Mouse (Mus musculus) spleen, adult 2 months (tissue): Measurements from ENCODE around the gene Zcwpw1. TPM values are rescaled to one million over a fixed set of nuclear protein-coding genes. Genes with fewer than 3 reads are reported as not detected.
"Not testable (repeated sequence)": the region's sequence is repeated elsewhere in the genome, so short reads cannot be mapped to it uniquely, and the experiment has no call there.

Experiments
- DNase-seq, 2 experiments: peaks; one replicate each; pipeline versions ENCODE4 v3.0.0 to v3.0.0-alpha.2; 2012 to 2021; ENCODE audit warnings: low spot score in 2 of 2, low read depth in 1 of 2
- H3K27ac ChIP-seq: fragments of 200-500 bp; 2 replicates; pipeline ENCODE4 v1.5.1; 2012; ENCODE audit warnings: low read length, inconsistent platforms; ENCODE audit not compliant: insufficient read depth
- H3K27me3 ChIP-seq: fragments of 200-500 bp; 2 replicates; pipeline ENCODE4 v1.6.1; 2012; ENCODE audit warnings: mild to moderate bottlenecking, moderate library complexity, low read length, inconsistent platforms; ENCODE audit not compliant: control insufficient read depth, insufficient read depth
- H3K36me3 ChIP-seq: fragments of 200-500 bp; 2 replicates; pipeline ENCODE4 v1.6.1; 2012; ENCODE audit warnings: mild to moderate bottlenecking, low read length, inconsistent platforms; ENCODE audit not compliant: control insufficient read depth, insufficient read depth
- H3K4me1 ChIP-seq: fragments of 200-500 bp; 2 replicates; pipeline ENCODE4 v1.6.1; 2011; ENCODE audit warnings: inconsistent platforms; ENCODE audit not compliant: control insufficient read depth, insufficient read depth, insufficient read length
- H3K4me3 ChIP-seq: fragments of 200-500 bp; 2 replicates; pipeline ENCODE4 v1.5.1; 2011; ENCODE audit warnings: mild to moderate bottlenecking, inconsistent platforms; ENCODE audit not compliant: insufficient read depth, insufficient read length; ENCODE audit errors: extremely low read depth
- WGBS: fragments of 180-500 bp; shearing (Covaris S2); methylation state at CpG from one replicate; pipeline ENCODE4 v1.1.7; 2018; 5-methylcytosine and 5-hydroxymethylcytosine counted together
- polyA plus RNA-seq: library from polyadenylated mRNA; depleted of rRNA; stranded (reverse); fragments of >200 nt; gene quantifications from 2 replicates; pipeline ENCODE4 v1.2.3, GENCODE M21; 2012; rRNA removed

Gene Zcwpw1
- polyA plus RNA-seq, 1 experiment = 1.6 TPM

DNA sequence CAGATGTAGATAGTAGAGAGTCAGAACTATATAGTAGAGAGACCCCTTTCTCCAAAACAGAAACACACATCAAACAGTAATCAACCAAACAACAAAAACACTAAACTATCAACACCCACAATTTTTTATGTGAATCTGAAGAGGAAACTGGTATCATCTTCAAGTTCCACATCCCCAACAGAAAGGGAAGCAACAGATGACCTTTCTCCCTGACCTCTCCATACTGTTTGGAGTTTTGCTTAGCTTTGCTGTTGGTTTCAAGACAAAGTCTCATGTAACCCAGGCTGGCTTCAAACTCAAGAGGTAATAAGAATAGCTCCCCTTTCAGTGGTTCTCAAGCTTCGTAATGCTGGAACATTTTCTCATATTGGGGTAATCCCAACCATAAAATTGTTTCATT, 76.4 kb downstream of the Zcwpw1 start:
- H3K27ac ChIP-seq, H3K36me3 ChIP-seq, DNase-seq, H3K27me3 ChIP-seq, H3K4me1 ChIP-seq, H3K4me3 ChIP-seq: not testable (repeated sequence)
- 85% methylated on average over 1 of the region's 1 CpGs for WGBS

DNA sequence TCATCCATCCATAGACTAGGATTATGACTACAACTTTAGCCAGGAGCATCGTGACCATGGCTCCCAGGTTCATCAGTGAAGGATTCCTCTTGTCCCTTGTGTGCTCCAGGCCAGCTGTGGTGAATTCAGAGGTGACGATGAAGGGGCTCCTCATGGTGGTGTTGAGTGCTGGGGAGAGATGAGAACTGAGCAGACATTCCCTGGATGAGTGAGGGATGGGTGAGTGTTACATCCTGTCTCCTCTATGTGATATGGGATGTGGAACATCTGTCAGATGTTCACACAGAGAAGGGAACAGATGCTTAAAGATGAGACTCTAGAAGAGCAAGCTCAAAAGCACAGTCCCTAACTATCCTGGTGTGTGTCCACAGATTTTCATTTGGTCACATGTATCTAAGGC, 81.0 kb downstream of the Zcwpw1 start:
- WGBS = 83% methylated on average over 2 of the region's 2 CpGs
- not testable (repeated sequence) for H3K36me3 ChIP-seq, H3K4me3 ChIP-seq, H3K4me1 ChIP-seq, H3K27me3 ChIP-seq, DNase-seq, H3K27ac ChIP-seq

DNA sequence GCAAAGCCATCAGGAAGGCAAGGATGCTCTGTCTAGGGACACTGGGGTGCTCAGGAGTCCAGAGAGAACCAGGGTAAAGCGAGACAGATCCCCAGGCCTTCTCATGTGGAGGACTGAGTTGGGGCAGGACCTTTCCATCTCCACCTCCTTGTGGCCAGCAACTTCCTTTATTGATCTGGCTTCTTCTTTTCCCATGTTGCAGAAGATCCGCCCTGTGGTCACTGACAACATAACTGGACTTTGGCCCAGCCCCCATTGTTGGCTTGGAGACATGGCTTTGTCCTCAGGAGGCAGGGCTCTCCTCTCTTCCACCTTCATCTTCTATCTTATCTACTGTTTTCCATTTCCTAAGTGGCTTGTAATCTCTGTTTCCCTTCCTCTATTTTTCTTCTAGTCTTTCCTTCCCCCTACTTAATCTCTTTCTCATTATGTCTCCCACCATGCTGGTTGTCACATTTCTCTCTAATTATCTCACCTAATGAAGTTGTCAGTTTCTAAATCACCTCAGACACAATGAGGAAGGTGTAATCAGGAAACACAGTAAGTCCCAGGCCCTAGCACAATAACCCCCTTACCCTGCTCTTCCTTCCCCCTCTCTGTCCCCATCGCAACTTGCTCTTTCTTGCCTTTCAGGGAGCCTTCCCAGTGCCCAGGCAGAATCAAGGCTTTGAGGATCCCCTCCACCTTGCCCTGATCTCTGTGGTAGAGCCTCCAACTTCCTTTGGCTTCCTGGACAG, 84.2 kb downstream of the Zcwpw1 start, which contains the start of gene Pilrb2:
Gene Pilrb2, minus strand, starts transcription at position 172 of the 737 bp plus-strand sequence.
- DNase-seq, H3K27me3 ChIP-seq, H3K4me1 ChIP-seq, H3K36me3 ChIP-seq: not testable (repeated sequence)
- H3K27ac ChIP-seq = peak within 1 kb of the TSS; percentile 1
- H3K4me3 ChIP-seq = 0 out of 2 replicates have a peak within 1 kb of the TSS, but pooled peaks have one; percentile 10
- 66% methylated on average over 3 of the region's 3 CpGs for WGBS

Other genes with a start within 250 kb of the Zcwpw1 start
- not detected in 2 replicates for gene Actl6b, start 234.3 kb upstream of the Zcwpw1 start, polyA plus RNA-seq
- gene Tfr2, start 218.0 kb upstream of the Zcwpw1 start, polyA plus RNA-seq = 12.2 and 12.9 TPM in 2 replicates
- 90.3 and 131 TPM in 2 replicates for gene Mospd3, start 186.7 kb upstream of the Zcwpw1 start, polyA plus RNA-seq
- gene Pcolce, start 174.0 kb upstream of the Zcwpw1 start, polyA plus RNA-seq = 69.6 and 88.0 TPM in 2 replicates
- 0.25 and 0.26 TPM in 2 replicates for gene Fbxo24, start 158.8 kb upstream of the Zcwpw1 start, polyA plus RNA-seq
- 249 and 293 TPM in 2 replicates for gene Lrch4, start 158.7 kb upstream of the Zcwpw1 start, polyA plus RNA-seq
- 69.4 and 70.9 TPM in 2 replicates for gene Gm20605, start 158.6 kb upstream of the Zcwpw1 start, polyA plus RNA-seq
- 328 and 407 TPM in 2 replicates for gene Sap25, start 146.5 kb upstream of the Zcwpw1 start, polyA plus RNA-seq
- gene Irs3, start 142.1 kb upstream of the Zcwpw1 start, polyA plus RNA-seq = 0.79 and 1.0 TPM in 2 replicates
- 16.5 and 23.3 TPM in 2 replicates for gene Agfg2, start 103.1 kb upstream of the Zcwpw1 start, polyA plus RNA-seq
- gene Nyap1, start 46.2 kb upstream of the Zcwpw1 start, polyA plus RNA-seq = 1.2 and 1.9 TPM in 2 replicates
- 133 and 180 TPM in 2 replicates for gene Tsc22d4, start 42.1 kb upstream of the Zcwpw1 start, polyA plus RNA-seq
- gene Ppp1r35, start 8.9 kb upstream of the Zcwpw1 start, polyA plus RNA-seq = 43.9 and 55.3 TPM in 2 replicates
- gene Mepce, start 143 bp upstream of the Zcwpw1 start, polyA plus RNA-seq = 36.9 and 44.4 TPM in 2 replicates
- 22.5 and 41.5 TPM in 2 replicates for gene Pilra, start 48.5 kb downstream of the Zcwpw1 start, polyA plus RNA-seq
- gene Pilrb1, start 70.3 kb downstream of the Zcwpw1 start, polyA plus RNA-seq = 22.8 and 40.7 TPM in 2 replicates
- gene Pilrb2, start 84.0 kb downstream of the Zcwpw1 start, polyA plus RNA-seq = 28.8 and 47.8 TPM in 2 replicates
- gene Cyp3a13, start 133.8 kb downstream of the Zcwpw1 start, polyA plus RNA-seq = not detected in 2 replicates
- 0.02 TPM in 2 replicates for gene Gjc3, start 175.3 kb downstream of the Zcwpw1 start, polyA plus RNA-seq
- not detected in 2 replicates for gene Azgp1, start 193.7 kb downstream of the Zcwpw1 start, polyA plus RNA-seq
- not detected in 2 replicates for gene Smok3a, start 233.5 kb downstream of the Zcwpw1 start, polyA plus RNA-seq
- not detected in 2 replicates for gene Smok3b, start 233.6 kb downstream of the Zcwpw1 start, polyA plus RNA-seq